Mouse (Mus musculus) forebrain, embryonic 13.5 days (tissue): Measurements from ENCODE around the gene Fam43b. TPM values are rescaled to one million over a fixed set of nuclear protein-coding genes. Genes with fewer than 3 reads are reported as not detected.

ENCODE experiments used
- polyA plus RNA-seq: library from polyadenylated mRNA; unstranded; fragments of >200 nt; fragmentation: Nextera tagmentation; extraction: Ambion mirVana; gene quantifications from 2 replicates; pipeline ENCODE4 v1.2.1, GENCODE M21; 2015

The Fam43b gene
- polyA plus RNA-seq, 1 experiment from 2014 or later = 0.84 TPM

Other genes with a start within 250 kb of the Fam43b start
- 235 and 259 TPM in 2 replicates for gene Hp1bp3, start 180.2 kb downstream of the Fam43b start, polyA plus RNA-seq
- 2.5 and 3.0 TPM in 2 replicates for gene Sh2d5, start 146.1 kb downstream of the Fam43b start, polyA plus RNA-seq
- gene Kif17, start 146.1 kb downstream of the Fam43b start, polyA plus RNA-seq = 0.59 and 0.77 TPM in 2 replicates
- gene Ddost, start 91.8 kb downstream of the Fam43b start, polyA plus RNA-seq = 176 and 192 TPM in 2 replicates
- gene Pink1, start 70.2 kb downstream of the Fam43b start, polyA plus RNA-seq = 62.4 and 64.2 TPM in 2 replicates
- gene Cda, start 28.5 kb downstream of the Fam43b start, polyA plus RNA-seq = 1.9 and 2.2 TPM in 2 replicates
- 18.6 and 19.2 TPM in 2 replicates for gene Mul1, start 38.1 kb upstream of the Fam43b start, polyA plus RNA-seq
- 6.6 and 6.9 TPM in 2 replicates for gene Camk2n1, start 57.8 kb upstream of the Fam43b start, polyA plus RNA-seq
- 0.68 and 0.82 TPM in 2 replicates for gene Vwa5b1, start 239.4 kb upstream of the Fam43b start, polyA plus RNA-seq